Mouse (Mus musculus) lung, postnatal 0 days (tissue): ENCODE results near the gene Alkbh3.

Experiments
- CTCF ChIP-seq: IDR thresholded peaks from 2 replicates; pipeline ENCODE4 v1.5.1; 2016; ENCODE audit warnings: antibody characterized with exemption, mild to moderate bottlenecking
- EP300 ChIP-seq: IDR thresholded peaks from 2 replicates; pipeline ENCODE4 v1.6.1; 2016; ENCODE audit warnings: antibody characterized with exemption, mild to moderate bottlenecking, control low read depth

- TF ChIP-seq EP300 (no peak), CTCF (no peak)
Observed at GRCm38 (mm10) chr2:94001411-94001810, 9.2 kb downstream of the Alkbh3 start.
